Mouse (Mus musculus) urinary bladder, postnatal 36 days (tissue): ENCODE results near the gene Cd52.

Experiments used
- DNase-seq, 2 experiments: peaks; one replicate each; pipeline ENCODE4 v3.0.0; 2022; ENCODE audit warnings: low spot score in 2 of 2, mixed read lengths in 1 of 2

Gene Cd52

GRCm38 (mm10) chr4:134090521-134091224 is 4.2 kb downstream of the Cd52 start:
- DNase-seq = no peak

- DNase-seq = no peak
Measured at GRCm38 (mm10) chr4:134089029-134089428, 5.9 kb downstream of the Cd52 start.

DNA sequence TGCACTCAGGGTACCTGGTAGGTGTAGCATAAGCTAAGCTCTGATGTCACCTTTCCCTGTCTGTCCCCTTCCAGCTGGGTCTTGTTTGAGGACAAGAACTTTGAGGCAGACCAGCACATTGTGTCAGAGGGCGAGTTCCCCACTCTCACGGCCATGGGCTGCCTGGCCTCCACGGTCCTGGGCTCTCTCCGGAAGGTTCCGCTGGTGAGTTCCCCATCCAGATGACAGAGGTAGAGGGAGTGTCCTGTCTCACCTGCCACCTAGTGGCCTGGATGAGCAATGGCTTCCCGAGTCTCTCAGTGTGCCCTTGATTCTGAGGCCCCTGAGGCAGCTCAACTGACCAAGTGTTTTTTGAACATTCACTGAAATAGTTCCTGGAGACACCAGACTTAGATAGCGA is 7.5 kb downstream of the Cd52 start:
- peak in 1 of 2 experiments; percentile 14 for DNase-seq

GRCm38 (mm10) chr4:134084999-134085398 is 9.9 kb downstream of the Cd52 start:
- DNase-seq = no peak

- no peak for DNase-seq
Measured at GRCm38 (mm10) chr4:134082460-134082859, 12.4 kb downstream of the Cd52 start.

- peak; percentile 77 to 81 for DNase-seq
Measured at GRCm38 (mm10) chr4:134081730-134082386, 13.0 kb downstream of the Cd52 start.

GRCm38 (mm10) chr4:134080674-134081073 is 14.2 kb downstream of the Cd52 start:
- DNase-seq = no peak

DNA sequence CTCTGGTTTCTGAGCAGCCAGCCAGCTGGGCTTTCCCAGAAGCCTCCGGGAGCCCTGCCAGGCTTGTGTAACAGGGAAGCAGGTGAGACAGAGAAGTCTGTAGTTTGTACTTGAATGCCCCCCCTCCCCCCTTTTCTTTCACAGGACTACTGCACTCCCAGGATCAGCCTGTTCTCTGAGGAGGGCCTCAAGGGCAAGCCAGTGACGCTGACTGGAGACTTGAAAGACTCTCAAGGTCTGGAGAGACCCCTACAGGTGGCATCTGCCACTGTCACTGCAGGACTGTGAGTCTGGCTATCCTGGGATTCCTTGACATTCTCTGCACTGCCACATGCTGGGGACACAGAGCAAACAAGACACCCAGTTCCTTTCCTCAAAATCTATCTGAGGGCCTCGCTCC is 16.2 kb downstream of the Cd52 start:
- no peak for DNase-seq

DNA sequence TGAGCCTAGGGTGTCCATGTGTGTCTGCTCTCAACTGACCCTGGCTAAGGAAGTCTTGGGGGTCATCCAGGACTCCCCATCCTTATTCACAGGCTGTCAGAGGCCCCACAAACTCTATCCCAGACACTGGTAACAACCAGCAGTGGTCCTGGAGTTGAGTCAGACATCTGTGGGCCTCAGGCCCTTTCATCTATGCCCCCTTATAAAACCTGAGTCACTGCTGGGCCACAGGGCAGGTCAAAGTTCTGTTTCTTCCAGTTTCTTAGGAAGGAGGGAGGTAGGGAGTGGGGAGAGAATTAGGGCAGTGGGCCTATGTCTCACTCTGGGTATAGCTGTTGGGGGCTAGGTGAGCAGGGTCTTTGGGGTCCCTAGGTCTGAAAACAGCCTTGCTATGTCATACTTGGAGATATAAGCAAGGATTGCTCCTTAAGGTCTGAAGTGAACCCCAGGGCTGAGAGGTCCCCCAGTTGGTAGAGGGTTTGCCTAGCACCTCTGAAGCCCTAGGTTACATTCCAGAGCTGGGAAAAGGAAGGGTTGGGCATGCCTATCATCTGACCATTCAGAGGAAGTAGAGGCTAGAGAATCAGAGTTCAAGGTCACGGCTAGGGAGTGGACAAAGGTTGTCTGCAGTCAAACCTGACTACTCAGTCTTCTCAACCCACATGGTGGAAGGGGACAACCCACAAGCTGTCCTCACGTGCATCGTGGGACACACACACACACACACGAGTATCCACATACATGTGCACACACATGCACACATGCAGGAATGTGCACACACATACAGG is 25.9 kb downstream of the Cd52 start:
- DNase-seq = no peak

GRCm38 (mm10) chr4:134067833-134068544 is 26.9 kb downstream of the Cd52 start:
- DNase-seq = peak; percentile 39 to 42

DNA sequence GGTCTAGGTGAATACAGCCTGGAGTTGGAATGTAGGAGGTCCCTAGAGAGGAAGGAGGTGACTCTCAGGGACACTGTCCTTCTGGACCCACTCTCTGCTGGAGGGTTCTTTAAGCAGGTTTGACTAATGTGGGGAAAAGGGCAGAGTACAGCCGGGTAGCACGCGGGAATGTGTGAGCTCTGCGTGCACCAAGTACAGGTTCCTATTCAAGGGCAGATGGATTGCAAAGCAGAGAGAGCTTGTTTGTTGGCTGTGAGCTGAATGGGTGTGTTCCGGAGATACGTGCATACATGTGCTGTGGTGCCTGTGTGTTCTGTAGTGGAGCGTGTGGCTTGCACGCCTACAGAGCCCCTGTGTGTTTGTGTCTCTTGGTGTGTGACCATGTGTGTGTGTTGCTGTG is 27.5 kb downstream of the Cd52 start:
- peak in 1 of 2 experiments; percentile 20 for DNase-seq

- DNase-seq = peak; percentile 55 to 70
Measured at GRCm38 (mm10) chr4:134065431-134066004, 29.4 kb downstream of the Cd52 start.

DNA sequence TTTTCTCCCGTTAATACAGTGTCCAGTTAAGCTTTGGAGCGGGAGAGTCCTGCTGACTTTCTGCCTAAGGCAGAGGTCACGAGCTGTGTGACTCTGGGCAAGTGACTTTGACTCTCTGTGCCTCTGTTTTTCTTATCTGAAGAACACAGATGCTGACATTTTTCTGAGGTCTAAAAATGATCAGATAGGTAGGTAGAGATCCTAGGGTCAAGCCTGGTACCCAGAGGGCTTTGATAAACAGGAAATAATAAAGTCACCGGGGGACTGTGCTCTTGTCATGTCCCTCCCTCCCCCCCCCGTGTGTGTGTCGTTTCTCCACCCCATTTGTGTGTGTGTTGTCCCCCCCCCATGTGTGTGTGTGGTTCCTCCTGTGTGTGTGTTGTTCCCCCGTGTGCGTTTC is 32.3 kb downstream of the Cd52 start:
- DNase-seq = no peak

- DNase-seq = peak; percentile 46 to 61
Measured at GRCm38 (mm10) chr4:134061944-134062446, 32.9 kb downstream of the Cd52 start.

DNA sequence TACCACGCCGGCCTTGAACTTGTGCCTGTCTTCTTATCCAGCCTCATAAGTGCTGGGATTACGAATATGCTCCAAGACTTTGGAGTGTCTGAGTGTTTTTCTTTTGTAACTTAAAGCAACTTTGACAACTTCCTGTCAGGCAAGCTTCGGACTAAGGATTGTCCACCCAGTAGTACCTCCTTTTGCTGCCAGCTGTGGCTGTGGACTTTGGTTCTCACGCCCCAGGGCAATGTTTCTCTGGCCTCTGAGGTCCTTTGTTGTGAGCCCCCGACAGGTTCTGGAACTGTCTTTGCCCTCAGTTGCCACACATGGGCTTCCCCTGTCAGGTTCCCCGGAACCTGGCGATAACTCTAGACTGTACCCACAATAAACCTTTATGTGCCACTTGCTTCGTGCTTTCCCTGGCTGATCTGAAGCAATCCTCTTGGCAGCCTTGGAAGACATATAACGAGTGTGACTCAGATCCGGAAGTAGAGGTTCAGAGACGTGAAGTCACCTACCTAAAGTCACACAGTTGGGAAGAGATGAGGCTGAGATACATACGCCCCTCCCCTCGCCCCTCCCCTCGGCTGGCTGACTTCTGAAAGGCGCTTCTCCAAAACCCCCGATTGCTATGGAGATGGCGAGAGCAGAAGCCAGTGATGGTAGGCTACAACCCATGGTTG is 33.6 kb downstream of the Cd52 start:
- DNase-seq = peak; percentile 31 to 43

DNA sequence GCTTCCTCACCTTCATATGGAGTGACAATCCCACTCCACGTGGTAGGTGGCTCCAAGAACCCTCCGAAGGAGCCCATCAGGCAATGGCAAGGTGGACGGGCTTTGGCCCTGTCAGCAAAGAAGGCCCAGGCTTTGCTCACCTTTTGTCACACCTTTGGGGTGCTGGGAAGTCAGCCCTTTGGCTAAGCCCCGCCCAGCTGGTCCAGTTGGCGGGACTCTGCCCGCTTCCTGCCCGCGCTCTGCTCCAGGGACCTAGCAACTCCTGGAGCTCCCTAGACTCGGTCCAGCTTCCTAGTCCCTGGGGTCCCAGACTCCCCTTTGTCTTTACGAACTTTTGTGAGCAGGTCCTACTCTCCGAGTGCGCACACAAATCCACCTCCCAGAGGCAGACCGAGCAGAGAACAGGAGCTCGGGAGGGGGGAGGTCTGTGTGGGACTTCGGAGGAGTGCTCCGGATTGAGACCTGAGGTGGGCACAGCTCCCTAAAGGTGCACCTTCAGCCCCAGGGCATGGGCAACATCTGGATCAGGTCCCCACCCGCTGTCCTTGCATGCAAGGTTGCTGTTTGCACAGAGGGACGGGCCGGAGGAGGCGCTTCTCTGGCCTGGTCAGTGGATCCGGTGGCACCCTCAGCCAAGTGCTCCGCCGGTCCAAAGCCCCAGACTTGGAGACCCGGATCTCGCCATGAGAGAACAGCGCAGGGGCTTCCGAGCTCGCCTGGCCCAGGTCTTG is 34.6 kb downstream of the Cd52 start, which contains the start of gene Crybg2:
Crybg2 (plus strand) TSS at position 681 of the 731 bp plus-strand sequence.
- DNase-seq = no peak

GRCm38 (mm10) chr4:134058908-134059307 is 36.0 kb downstream of the Cd52 start:
- no peak for DNase-seq

- DNase-seq = no peak
Measured at GRCm38 (mm10) chr4:134058166-134058715, 36.6 kb downstream of the Cd52 start.

DNA sequence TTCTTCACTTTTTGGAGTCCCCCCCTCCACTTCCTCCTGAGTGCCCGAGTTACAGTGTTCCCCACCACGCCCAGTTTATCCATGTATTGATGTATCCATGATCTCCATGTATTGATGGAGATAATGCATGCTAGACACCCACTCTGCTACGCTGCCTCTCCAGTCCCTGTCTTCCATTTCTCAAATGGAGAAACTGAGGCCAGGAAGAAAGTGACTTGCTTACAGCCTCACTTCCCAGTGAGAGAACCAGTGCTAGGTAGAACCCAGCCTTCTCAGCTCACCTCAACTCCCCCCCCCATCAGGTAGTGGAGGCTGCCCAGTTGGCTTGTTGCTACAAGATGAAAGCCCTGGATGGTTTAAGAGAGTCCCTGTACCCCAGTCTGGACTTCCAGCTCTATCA is 41.3 kb downstream of the Cd52 start, which contains the start of gene Zfp683:
Zfp683 (plus strand) TSS at position 301 of the 400 bp plus-strand sequence.
- no peak for DNase-seq

DNA sequence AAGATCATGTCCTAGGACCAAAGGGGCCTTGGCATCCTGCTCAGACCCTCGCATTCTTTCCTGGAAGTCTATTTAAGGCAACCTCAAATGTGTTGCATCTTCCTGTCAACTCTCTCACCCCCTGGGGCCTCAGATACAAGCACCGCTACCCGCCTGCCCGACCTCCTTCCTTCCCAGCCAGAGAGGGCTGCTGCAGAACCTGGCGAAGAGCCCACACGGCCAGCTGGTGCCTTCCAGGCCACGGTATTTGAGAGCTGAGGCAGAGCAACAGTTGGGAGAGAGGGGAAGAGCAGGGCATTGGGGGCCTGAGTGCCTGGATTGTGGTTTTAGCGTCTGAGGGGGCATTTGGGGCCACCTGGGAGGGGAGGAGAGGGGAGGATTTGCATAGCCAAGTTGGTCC is 42.3 kb downstream of the Cd52 start:
- no peak for DNase-seq
